Mouse (Mus musculus) neural tube, embryonic 15.5 days (tissue): Measurements from ENCODE around the gene Rnaseh2a. TPM values are rescaled to one million over a fixed set of nuclear protein-coding genes. Genes with fewer than 3 reads are reported as not detected.

Experiments used
- ATAC-seq: fragments of 200-750 bp; cut with Nextera tagmentation; 2 replicates; pipeline ENCODE4 v1.8.0; 2017; ENCODE audit warnings: mild to moderate bottlenecking, moderate TSS enrichment, moderate library complexity; ENCODE audit not compliant: low FRiP score
- H3K27ac ChIP-seq: fragments of 300-500 bp; sonication (generic); replicated peaks from 2 replicates; pipeline ENCODE4 v1.5.1; 2015; ENCODE audit warnings: mild to moderate bottlenecking, inconsistent platforms
- H3K27me3 ChIP-seq: fragments of 300-500 bp; sonication (generic); replicated peaks from 2 replicates; pipeline ENCODE4 v1.6.1; 2015; ENCODE audit warnings: inconsistent platforms
- H3K36me3 ChIP-seq: fragments of 300-500 bp; sonication (generic); 2 replicates; pipeline ENCODE4 v1.6.1; 2015; ENCODE audit warnings: inconsistent platforms
- H3K4me1 ChIP-seq: fragments of 300-500 bp; sonication (generic); 2 replicates; pipeline ENCODE4 v1.6.1; 2015; ENCODE audit warnings: inconsistent platforms
- H3K4me2 ChIP-seq: fragments of 300-500 bp; sonication (generic); 2 replicates; pipeline ENCODE4 v1.6.1; 2015; ENCODE audit warnings: inconsistent platforms, mild to moderate bottlenecking, moderate library complexity
- H3K4me3 ChIP-seq: fragments of 300-500 bp; sonication (generic); replicated peaks from 2 replicates; pipeline ENCODE4 v1.5.1; 2015; ENCODE audit warnings: mild to moderate bottlenecking, inconsistent platforms
- H3K9ac ChIP-seq: fragments of 300-500 bp; sonication (generic); replicated peaks from 2 replicates; pipeline ENCODE4 v1.6.1; 2015; ENCODE audit warnings: mild to moderate bottlenecking, inconsistent platforms
- H3K9me3 ChIP-seq: fragments of 300-500 bp; sonication (generic); replicated peaks from 2 replicates; pipeline ENCODE4 v1.6.1; 2016; ENCODE audit warnings: inconsistent platforms
- WGBS: fragments of 180-500 bp; shearing (Covaris S2); methylation state at CpG from one replicate; pipeline ENCODE4 v1.1.7; 2015; ENCODE audit warnings: mixed read lengths; 5-methylcytosine and 5-hydroxymethylcytosine counted together
- polyA plus RNA-seq: library from polyadenylated mRNA; unstranded; fragments of >200 nt; fragmentation: Nextera tagmentation; extraction: Ambion mirVana; gene quantifications from 2 replicates; pipeline ENCODE4 v1.2.1, GENCODE M21; 2015

Rnaseh2a gene
- polyA plus RNA-seq, 1 experiment from 2014 or later, result 55.0 TPM

DNA sequence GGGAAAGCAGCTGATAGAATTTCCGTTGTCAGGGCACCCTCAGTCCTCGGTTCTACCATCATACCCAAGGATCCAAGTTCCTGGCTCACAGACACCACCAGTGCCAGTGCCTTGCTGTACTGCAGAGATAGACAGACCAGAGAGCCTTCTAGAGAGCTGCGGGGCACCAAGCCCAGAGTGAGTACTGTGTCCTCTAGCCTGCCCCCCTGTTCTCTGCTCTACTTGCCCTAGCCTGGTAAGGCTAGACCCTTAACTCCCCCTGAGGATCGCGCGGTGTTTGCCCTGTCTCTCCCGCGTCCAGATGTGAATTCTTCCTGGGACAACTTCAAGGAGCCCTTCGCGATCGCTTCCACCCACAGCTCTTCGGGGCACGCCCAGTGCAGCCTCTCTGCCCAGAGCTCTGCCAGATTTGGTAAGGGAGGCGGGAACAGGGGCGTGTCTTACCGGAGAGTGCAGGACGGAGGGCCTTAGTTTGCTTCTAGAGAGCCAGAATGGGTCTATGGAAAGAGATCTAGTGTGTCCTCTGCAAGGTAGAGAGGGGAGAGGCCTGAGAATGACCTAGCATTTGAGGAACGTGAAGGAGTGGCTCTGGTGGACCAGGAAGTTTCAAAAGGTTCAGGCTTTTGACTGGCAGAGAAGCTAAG is 16.8 kb downstream of the Rnaseh2a start:
- Histone ChIP-seq H3K9me3 (no peaks in the 10 kb centered on the region), H3K4me2 (no peak overlapping the region; the same call in 1 of the 2 replicates), H3K36me3 (peaks cover 2% of the 10 kb centered on the region), H3K4me3 (no peak overlapping the region), H3K9ac (peak overlapping the region; percentile 23; the same call in 1 of the 2 replicates), H3K4me1 (no peaks in the 10 kb centered on the region), H3K27me3 (peaks cover 38% of the 10 kb centered on the region), H3K27ac (no peak overlapping the region)
- ATAC-seq, result no peak
- 8% methylated on average over 18 of the region's 18 CpGs for WGBS

DNA sequence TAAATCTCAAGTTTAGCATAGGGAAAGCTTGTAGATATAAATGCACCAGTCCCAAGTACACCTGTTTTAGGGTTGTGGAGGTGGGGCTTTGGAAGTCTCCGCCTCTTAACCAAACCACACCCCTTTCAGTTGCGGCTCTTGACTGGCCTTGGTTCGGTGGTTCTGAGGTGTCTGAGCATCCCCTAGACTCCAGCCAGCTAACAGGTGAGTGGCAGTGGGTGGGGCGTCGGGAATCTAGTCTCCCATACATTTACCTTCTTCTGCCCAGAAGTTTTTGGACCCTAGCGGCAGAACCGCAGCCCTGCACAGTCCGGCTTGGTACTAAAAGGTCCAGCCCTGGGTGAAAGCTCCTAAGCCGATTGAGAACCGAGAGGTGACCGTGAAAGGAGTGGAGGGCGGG is 19.8 kb downstream of the Rnaseh2a start:
- H3K4me1 ChIP-seq, result peaks cover 25% of the 10 kb centered on the region
- H3K4me2 ChIP-seq, result no peak overlapping the region
- ATAC-seq, result no peak
- H3K36me3 ChIP-seq, result no peaks in the 10 kb centered on the region
- no peak overlapping the region for H3K27ac ChIP-seq
- no peak overlapping the region for H3K9ac ChIP-seq
- H3K9me3 ChIP-seq, result no peaks in the 10 kb centered on the region
- peaks cover 46% of the 10 kb centered on the region for H3K27me3 ChIP-seq
- no peak overlapping the region for H3K4me3 ChIP-seq
- 20% methylated on average over 12 of the region's 12 CpGs for WGBS

DNA sequence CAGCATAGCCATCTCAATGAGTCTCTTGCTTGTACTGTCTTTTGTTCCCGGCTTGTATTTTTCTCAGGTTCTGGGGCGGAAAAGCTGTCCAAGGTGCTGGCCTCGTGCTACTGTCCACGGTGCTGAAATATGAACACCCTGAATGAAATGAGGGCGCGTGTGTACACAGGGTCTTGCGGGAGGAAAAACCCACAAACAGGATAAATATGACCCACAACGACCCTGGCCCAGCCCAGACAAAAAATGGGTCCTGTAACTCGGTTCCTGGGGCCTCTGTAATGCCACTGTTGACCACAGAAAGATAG is 22.4 kb downstream of the Rnaseh2a start:
- Histone ChIP-seq H3K9me3 (no peaks in the 10 kb centered on the region), H3K36me3 (no peaks in the 10 kb centered on the region), H3K4me2 (peak overlapping the region; percentile 77), H3K27ac (peak overlapping the region; percentile 86; the same call in 1 of the 2 replicates), H3K4me3 (peak overlapping the region; percentile 59), H3K27me3 (peaks cover 48% of the 10 kb centered on the region), H3K9ac (no peak overlapping the region), H3K4me1 (peaks cover 36% of the 10 kb centered on the region)
- ATAC-seq, result no peak
- 14% methylated on average over 9 of the region's 9 CpGs for WGBS

DNA sequence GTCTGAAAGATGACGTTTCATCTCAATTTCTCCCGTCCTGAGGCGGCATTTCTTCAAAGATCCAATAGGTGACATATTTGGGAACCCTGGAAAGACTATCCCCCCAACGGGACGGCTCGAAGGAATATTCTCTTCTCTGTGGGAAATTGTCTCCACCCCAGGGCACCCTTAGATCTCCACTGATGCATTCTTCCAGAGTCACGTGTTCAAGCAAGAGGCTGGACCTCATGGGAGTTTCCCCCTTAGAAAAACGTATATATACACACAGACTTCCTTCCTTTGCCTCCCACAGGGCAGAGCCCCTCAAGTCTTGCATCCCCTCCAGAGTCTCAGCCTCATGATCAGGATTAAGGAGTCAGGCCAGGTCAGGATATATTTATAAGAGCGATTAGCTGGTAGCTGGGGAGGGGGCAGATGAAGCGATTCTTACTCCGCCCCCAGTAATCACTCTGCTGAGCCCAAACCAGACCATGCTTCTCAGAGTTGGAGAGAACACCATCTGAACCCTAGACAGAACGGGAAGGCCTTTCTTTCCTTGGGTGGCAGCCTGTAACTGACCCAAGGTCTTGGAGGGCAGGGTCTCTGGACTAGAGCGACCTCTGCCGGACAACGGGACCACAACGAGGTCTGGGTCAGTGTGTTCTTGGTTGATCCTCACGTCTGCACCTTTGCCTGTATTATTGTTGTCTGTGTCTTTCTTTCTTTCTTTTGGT is 22.9 kb downstream of the Rnaseh2a start, which contains the start of gene Rtbdn:
Gene Rtbdn, plus strand, starts transcription at position 464 of the 713 bp plus-strand sequence.
- Histone ChIP-seq H3K9ac (peak within 1 kb of the TSS; percentile 76), H3K27ac (peak within 1 kb of the TSS; percentile 86), H3K4me3 (peak within 1 kb of the TSS; percentile 59), H3K36me3 (no peaks in the 10 kb centered on the region), H3K9me3 (no peaks in the 10 kb centered on the region), H3K4me2 (peak within 1 kb of the TSS; percentile 77), H3K27me3 (peaks cover 45% of the 10 kb centered on the region), H3K4me1 (peaks cover 36% of the 10 kb centered on the region)
- WGBS, result 8% methylated on average over 17 of the region's 17 CpGs
- ATAC-seq, result peak; percentile 35; the same call in 1 of the 2 replicates

DNA sequence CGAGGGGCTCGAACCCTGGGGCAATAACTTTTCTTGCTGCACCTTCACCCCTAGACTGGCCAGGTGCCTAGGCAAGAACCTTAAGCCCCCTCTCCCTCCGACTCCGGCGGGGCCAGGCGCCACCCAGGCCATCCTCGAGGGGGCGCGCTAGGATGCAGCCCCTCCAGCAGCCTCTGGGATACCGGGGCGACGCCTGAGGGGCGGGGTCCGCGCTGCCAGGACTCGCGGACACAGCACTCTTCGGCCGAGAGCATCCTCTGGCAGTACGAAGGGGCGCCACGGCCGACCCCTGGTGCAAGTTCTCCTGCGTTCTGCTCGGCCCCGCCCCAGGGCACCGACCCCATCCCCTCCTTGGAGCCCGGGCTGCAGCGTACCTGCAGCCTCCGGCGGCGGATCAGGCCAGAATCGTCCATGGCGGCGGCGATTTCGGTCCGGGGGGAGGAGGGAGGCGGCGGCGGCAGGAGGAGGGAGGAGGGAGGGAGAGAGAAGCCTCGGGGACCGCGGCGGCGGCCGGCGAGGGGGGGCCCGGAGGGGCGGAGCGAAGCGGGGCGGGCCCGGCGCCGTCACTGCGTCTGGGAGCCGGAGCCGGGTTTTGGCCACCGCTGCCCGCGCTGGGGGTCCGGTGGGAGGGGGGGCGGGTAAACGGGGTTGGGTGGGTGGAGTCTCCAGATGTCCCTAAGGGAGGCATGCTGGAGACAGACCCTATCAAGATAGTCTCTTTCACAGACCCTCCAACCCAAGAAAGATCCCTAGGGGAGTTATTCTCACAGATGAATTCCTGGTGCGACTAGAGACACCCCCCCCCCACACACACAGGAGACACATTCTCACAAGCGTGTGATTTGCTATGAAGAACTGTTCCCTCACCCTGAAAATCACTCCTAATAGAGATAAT is 23.7 kb downstream of the Rnaseh2a start:
- H3K4me3 ChIP-seq, result peak overlapping the region; percentile 59
- peak overlapping the region; percentile 76 for H3K9ac ChIP-seq
- H3K27me3 ChIP-seq, result peaks cover 44% of the 10 kb centered on the region
- no peaks in the 10 kb centered on the region for H3K36me3 ChIP-seq
- no peaks in the 10 kb centered on the region for H3K9me3 ChIP-seq
- H3K4me2 ChIP-seq, result peak overlapping the region; percentile 77
- H3K27ac ChIP-seq, result peak overlapping the region; percentile 86
- WGBS, result under 1% methylated on average over 50 of the region's 67 CpGs
- ATAC-seq, result peak; percentile 72
- peaks cover 36% of the 10 kb centered on the region for H3K4me1 ChIP-seq

DNA sequence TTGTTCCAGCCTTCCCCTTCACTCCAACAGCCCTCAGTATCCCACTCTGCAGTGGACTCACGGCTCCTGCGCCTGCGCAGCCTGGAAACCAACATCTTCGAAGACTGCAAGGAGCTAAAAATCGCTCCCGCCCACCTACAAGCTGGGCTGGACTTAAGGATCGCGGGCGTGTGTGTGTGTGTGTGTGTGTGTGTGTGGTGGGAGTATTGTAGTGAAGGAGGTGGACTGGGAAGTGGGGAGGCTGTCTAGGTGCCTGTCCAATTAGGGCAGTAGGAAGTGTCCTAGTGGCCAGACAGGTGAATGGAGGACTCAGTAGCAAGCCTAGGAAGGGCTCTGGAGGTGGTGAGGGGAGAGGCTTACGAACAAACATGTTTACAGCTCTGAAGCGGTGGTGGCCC is 24.3 kb downstream of the Rnaseh2a start:
- Histone ChIP-seq H3K27ac (peak overlapping the region; percentile 86), H3K4me3 (peak overlapping the region; percentile 59), H3K9me3 (no peaks in the 10 kb centered on the region), H3K27me3 (peaks cover 37% of the 10 kb centered on the region), H3K36me3 (no peaks in the 10 kb centered on the region), H3K4me2 (peak overlapping the region; percentile 77), H3K4me1 (peaks cover 36% of the 10 kb centered on the region), H3K9ac (peak overlapping the region; percentile 76)
- WGBS, result 3% methylated on average over 11 of the region's 11 CpGs
- peak; percentile 75 for ATAC-seq

DNA sequence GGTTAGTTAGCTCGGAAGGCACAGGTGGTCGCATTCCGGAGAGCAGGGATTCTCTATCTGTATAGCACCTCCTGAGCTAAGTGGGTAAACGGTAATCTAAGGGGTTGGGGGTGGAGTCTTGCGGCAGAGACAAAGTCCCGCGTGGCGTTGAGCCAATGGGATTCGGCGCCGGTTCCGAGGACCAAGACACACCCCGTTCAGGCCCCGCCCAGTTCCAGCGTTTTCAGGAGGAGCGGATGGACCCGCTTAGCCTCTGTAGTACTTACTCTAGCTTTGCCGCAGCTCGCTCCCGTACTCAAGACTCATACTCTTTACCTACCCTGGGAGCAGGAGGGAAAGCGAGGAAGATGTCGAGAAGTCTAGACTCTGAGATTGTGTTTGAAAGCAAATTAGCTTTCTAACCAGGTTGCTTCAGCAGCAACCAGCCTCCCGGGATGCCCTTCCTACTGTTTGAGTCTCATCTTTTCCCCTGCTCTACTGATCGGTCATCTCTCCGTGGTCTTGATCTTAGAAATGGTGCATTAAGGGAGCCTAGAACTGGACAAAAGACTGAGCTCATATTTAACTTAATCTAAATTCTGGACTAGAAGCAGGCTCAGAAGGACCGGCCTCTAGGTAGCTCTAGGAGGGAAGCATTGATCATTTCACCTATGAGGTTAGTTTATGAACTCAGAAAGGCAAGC is 24.9 kb downstream of the Rnaseh2a start:
- H3K36me3 ChIP-seq, result no peaks in the 10 kb centered on the region
- peak overlapping the region; percentile 86 for H3K27ac ChIP-seq
- H3K4me3 ChIP-seq, result peak overlapping the region; percentile 59
- peak overlapping the region; percentile 77 for H3K4me2 ChIP-seq
- peaks cover 32% of the 10 kb centered on the region for H3K27me3 ChIP-seq
- peaks cover 36% of the 10 kb centered on the region for H3K4me1 ChIP-seq
- H3K9ac ChIP-seq, result 0 out of 2 replicates have a peak overlapping the region, but pooled peaks have one; percentile 76
- 2% methylated on average over 26 of the region's 26 CpGs for WGBS
- ATAC-seq, result peak; percentile 35
- H3K9me3 ChIP-seq, result no peaks in the 10 kb centered on the region

DNA sequence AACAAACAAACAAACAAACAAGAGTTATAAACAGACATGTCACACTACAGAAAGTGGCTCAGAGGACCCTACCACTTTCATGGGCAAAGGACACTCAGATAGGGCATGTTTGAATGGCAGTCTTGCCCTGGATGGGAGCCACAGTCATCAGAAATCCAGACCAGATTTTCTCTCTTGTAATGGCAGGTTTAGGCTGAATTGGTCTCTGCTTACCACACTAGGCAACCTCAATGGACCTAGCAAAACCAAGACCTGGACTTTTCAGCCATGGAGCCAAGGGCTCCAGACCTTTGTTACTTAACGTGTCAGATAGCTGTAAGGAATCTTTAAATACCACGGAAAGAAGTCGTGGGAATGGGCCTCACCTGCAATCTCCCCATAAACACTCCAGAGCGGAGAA is 25.9 kb downstream of the Rnaseh2a start:
- peak overlapping the region; percentile 59; the same call in 1 of the 2 replicates for H3K4me3 ChIP-seq
- H3K27ac ChIP-seq, result no peak overlapping the region
- H3K4me2 ChIP-seq, result peak overlapping the region; percentile 77
- no peak for ATAC-seq
- 21% methylated on average over 4 of the region's 4 CpGs for whole genome bisulfite sequencing
- H3K9ac ChIP-seq, result no peak overlapping the region
- no peaks in the 10 kb centered on the region for H3K36me3 ChIP-seq
- peaks cover 36% of the 10 kb centered on the region for H3K4me1 ChIP-seq
- peaks cover 30% of the 10 kb centered on the region for H3K27me3 ChIP-seq
- H3K9me3 ChIP-seq, result no peaks in the 10 kb centered on the region

DNA sequence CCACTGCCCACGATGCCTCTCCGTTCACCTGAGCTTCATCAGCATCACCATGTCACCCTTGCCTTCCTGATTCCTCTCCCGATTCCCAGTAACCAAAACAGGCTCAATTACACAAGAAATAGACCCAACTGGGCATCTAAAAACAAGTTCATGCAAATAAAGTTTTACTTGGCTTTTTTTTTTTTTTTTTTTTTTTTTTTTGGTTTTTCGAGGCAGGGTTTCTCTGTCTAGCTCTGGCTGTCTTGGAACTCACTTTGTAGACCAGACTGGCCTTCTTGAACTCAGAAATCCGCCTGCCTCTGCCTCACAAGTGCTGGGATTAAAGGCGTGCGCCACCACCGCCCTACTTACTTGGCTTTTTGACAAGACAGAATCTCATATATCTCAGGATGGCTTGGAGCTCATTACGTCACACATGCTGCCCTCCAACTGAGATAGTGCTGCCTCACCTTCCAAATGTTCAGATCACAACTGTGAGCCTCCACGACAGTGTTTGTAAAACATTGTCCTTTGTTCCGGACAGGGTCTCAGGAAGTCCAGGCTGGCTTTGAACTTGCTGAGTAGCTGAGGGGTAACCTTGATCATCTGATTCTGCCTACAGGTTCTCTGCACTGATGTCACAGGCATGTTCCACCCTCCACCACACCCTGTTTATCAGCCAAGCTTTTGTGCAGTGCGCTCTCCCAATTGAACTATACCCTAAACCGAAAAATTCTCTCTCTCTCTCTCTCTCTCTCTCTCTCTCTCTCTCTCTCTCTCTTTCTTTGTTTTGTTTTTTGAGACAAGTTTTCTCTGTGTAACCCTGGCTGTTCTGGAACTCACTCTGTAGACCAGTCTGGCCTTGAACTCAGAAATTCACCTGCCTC is 31.7 kb downstream of the Rnaseh2a start:
- Histone ChIP-seq H3K36me3 (no peaks in the 10 kb centered on the region), H3K27ac (peak overlapping the region; percentile 96), H3K9me3 (no peaks in the 10 kb centered on the region), H3K4me1 (peaks cover 34% of the 10 kb centered on the region), H3K9ac (peak overlapping the region; percentile 99), H3K4me3 (peak overlapping the region; percentile 85), H3K27me3 (0 out of 2 replicates have a peak, but pooled peaks cover 4% of the 10 kb centered on the region), H3K4me2 (peak overlapping the region; percentile 90)
- 64% methylated on average over 13 of the region's 13 CpGs for WGBS
- no peak for ATAC-seq

DNA sequence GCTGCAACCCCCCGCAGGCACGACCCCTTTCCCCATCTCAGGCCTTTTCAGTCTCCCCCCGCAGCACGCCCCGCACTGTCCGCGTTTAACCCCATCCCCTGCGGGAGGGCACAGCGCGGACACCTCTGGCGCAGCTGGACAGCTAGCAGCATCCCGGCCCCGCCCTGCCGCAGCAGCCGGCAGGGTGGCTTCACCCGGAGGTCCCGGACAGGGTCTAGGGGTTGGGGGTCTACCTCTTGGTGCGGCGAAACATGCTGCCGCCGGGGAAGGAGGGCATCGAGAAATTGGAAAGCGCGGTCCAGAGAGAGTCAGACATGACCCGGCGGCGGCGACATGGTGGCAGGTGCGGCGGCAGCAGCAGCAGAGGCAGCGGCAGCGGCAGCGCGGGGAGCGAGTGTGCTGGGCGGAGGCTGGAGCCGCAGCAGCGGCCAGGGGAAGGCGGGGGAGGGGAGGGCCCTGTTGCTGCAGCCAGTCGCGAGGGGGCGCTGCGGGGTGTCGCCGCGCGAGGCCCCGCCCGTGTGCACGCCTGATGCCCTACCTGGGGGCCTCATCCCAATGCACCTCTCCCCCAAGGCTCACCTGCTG is 32.5 kb downstream of the Rnaseh2a start, which contains the start of gene Mast1:
Gene Mast1, minus strand, starts transcription at position 398 of the 585 bp plus-strand sequence.
- Histone ChIP-seq H3K36me3 (peaks cover 8% of the 10 kb centered on the region; the same call in 1 of the 2 replicates), H3K27me3 (0 out of 2 replicates have a peak, but pooled peaks cover 4% of the 10 kb centered on the region), H3K9me3 (no peaks in the 10 kb centered on the region), H3K4me3 (peak within 1 kb of the TSS; percentile 85), H3K4me2 (peak within 1 kb of the TSS; percentile 90), H3K27ac (peak within 1 kb of the TSS; percentile 96), H3K9ac (peak within 1 kb of the TSS; percentile 99), H3K4me1 (peaks cover 34% of the 10 kb centered on the region)
- WGBS, result 3% methylated on average over 46 of the region's 50 CpGs
- peak; percentile 68 for ATAC-seq
